Mouse (Mus musculus): ENCODE data around the gene Insm1.

- TF ChIP-seq CTCF (conservative IDR thresholded peaks at IDR 0.05; ENCODE audit: low read length) (no peak), NANOG (IDR thresholded peaks at IDR 0.05; ENCODE audit: borderline replicate concordance, low read length) (no peak), POU5F1 (IDR thresholded peaks at IDR 0.05; ENCODE audit: borderline replicate concordance, low read length) (no peak)
These were observed 806 bp downstream of the Insm1 start for GRCm38 (mm10) chr2:146222279-146223175.
